Comparison of ENCODE assay signal across 8 mouse cellular contexts in genomic region chr12:108511009-108511408, GRCm38 (mm10). TPM values are rescaled to one million over a fixed set of nuclear protein-coding genes. Genes with fewer than 3 reads are reported as not detected.
DNase-seq lines count a peak whose midpoint lies in the region; ATAC-seq and TF ChIP-seq lines count a peak whose summit lies in the region.

No protein-coding gene starts in this region.

- no peak overlapping the region for H3K27ac ChIP-seq in heart, embryonic 12.5 days (ENCODE audit: poor library complexity, severe bottlenecking)
- no peak overlapping the region for H3K27ac ChIP-seq in stomach, postnatal 0 days (replicated peaks)

- TF ChIP-seq EP300 in stomach, postnatal 0 days (optimal IDR thresholded peaks at IDR 0.05), result no peak

- H3K9me3 ChIP-seq in heart, embryonic 12.5 days (replicated peaks), result no peaks in the 10 kb centered on the region
- H3K9me3 ChIP-seq in stomach, postnatal 0 days (ENCODE audit: control insufficient read depth, low read length), result no peaks in the 10 kb centered on the region

- H3K4me2 ChIP-seq in heart, embryonic 12.5 days, result no peak overlapping the region
- H3K4me2 ChIP-seq in stomach, postnatal 0 days (replicated peaks; ENCODE audit: low read depth), result no peak overlapping the region

- peak; percentile 52 for DNase-seq in heart, postnatal 4 days
- DNase-seq in thymus, postnatal 0 days (ENCODE audit: low spot score), result peak; percentile 21
- DNase-seq in thymus, postnatal 10 days (ENCODE audit: low spot score in 2 of 2), result no peak
- peak; percentile 44 to 50 for DNase-seq in layer of hippocampus, adult 8-10 months (ENCODE audit: low spot score in 2 of 2)
- no peak for DNase-seq in stomach, postnatal 0 days (ENCODE audit: low spot score)
- no peak for DNase-seq in urinary bladder, adult 2 months (ENCODE audit: low spot score)

- H3K36me3 ChIP-seq in heart, embryonic 12.5 days, result peaks cover 15% of the 10 kb centered on the region
- peaks cover 7% of the 10 kb centered on the region for H3K36me3 ChIP-seq in stomach, postnatal 0 days (ENCODE audit: control insufficient read depth, insufficient read depth, low read length)

- peaks cover 11% of the 10 kb centered on the region for H3K4me1 ChIP-seq in heart, embryonic 12.5 days (replicated peaks)
- H3K4me1 ChIP-seq in stomach, postnatal 0 days (replicated peaks; ENCODE audit: control insufficient read depth, insufficient read depth), result no peaks in the 10 kb centered on the region

- WGBS in heart, embryonic 12.5 days, result 9% methylated on average over 3 of the region's 3 CpGs
- WGBS in stomach, postnatal 0 days, result 3% methylated on average over 3 of the region's 3 CpGs

- peak; percentile 79 for TF ChIP-seq CTCF in stomach, postnatal 0 days (IDR thresholded peaks at IDR 0.05; ENCODE audit: low read depth)

- ATAC-seq in heart, embryonic 12.5 days (ENCODE audit: insufficient number of reproducible peaks, low FRiP score), result no peak
- no peak for ATAC-seq in stomach, postnatal 0 days (ENCODE audit: low FRiP score, low TSS enrichment)
- no peak for ATAC-seq in activated CD4-positive, CD25-positive, alpha-beta regulatory T cell, adult 4 months

- H3K9ac ChIP-seq in heart, embryonic 12.5 days, result no peak overlapping the region
- H3K9ac ChIP-seq in stomach, postnatal 0 days (ENCODE audit: low read length), result no peak overlapping the region

- no peak overlapping the region for H3K4me3 ChIP-seq in heart, embryonic 12.5 days
- H3K4me3 ChIP-seq in stomach, postnatal 0 days (ENCODE audit: low read depth, low read length), result no peak overlapping the region

- no peaks in the 10 kb centered on the region for H3K27me3 ChIP-seq in heart, embryonic 12.5 days (replicated peaks)
- H3K27me3 ChIP-seq in stomach, postnatal 0 days (ENCODE audit: control insufficient read depth, insufficient read depth, low read length), result no peaks in the 10 kb centered on the region

RNA-seq across cellular contexts. Expression of gene Evl, which starts 43.5 kb away (rescaled TPM):
- 100 to 1,000 TPM; 140 to 145 TPM for total RNA-seq in heart, postnatal 4 days (2021)
- 43.0 and 43.1 TPM in 2 replicates for polyA plus RNA-seq in heart, embryonic 12.5 days (2016; fragmentation: Nextera tagmentation; extraction: Ambion mirVana)
- 69.7 and 73.8 TPM in 2 replicates for polyA plus RNA-seq in thymus, postnatal 0 days (2015; fragmentation: Nextera tagmentation; extraction: Ambion mirVana)
- total RNA-seq in layer of hippocampus, adult 8-10 months (2022), result 100 to 1,000 TPM; 163 to 183 (median 171) TPM
- 27.8 and 31.3 TPM in 2 replicates for polyA plus RNA-seq in stomach, postnatal 0 days (2015; fragmentation: Nextera tagmentation; extraction: Ambion mirVana)
- 100 to 1,000 TPM; 212 to 251 TPM for polyA plus RNA-seq in activated CD4-positive, CD25-positive, alpha-beta regulatory T cell, adult 4 months (2017; shearing (Covaris generic))
- 42.4 and 43.9 TPM in 2 replicates for polyA plus RNA-seq in urinary bladder, adult 2 months (2012; rRNA removed)

Comparison
In these comparisons a context has a peak if more than half of its experiments do, and no peak if none do; other contexts are left out.
1. DNase-seq: peak in heart, postnatal 4 days (single experiment), thymus, postnatal 0 days (single experiment) and layer of hippocampus, adult 8-10 months (2 of 2); none in thymus, postnatal 10 days (0 of 2), stomach, postnatal 0 days (single experiment) and urinary bladder, adult 2 months (single experiment).